ENCODE assay signal across 8 mouse cellular contexts in genomic region chr4:80864511-80864922, GRCm38 (mm10). TPM values are rescaled to one million over a fixed set of nuclear protein-coding genes. Genes with fewer than 3 reads are reported as not detected.
DNase-seq lines count a peak whose midpoint lies in the region; ATAC-seq lines count a peak whose summit lies in the region.

No protein-coding gene starts in this region.

- H3K27me3 ChIP-seq in liver, embryonic 12.5 days (replicated peaks) = no peaks in the 10 kb centered on the region
- H3K27me3 ChIP-seq in neural tube, embryonic 15.5 days (replicated peaks) = no peaks in the 10 kb centered on the region

- H3K27ac ChIP-seq in liver, embryonic 12.5 days = no peak overlapping the region
- H3K27ac ChIP-seq in neural tube, embryonic 15.5 days (replicated peaks) = no peak overlapping the region

- ATAC-seq in cerebellum, adult (ENCODE audit: insufficient number of reproducible peaks, low FRiP score, low TSS enrichment) = peak; percentile 36; the same call in 1 of the 2 replicates
- peak; percentile 62; the same call in 1 of the 2 replicates for ATAC-seq in liver, embryonic 12.5 days
- peak; percentile 60 for ATAC-seq in neural tube, embryonic 15.5 days (ENCODE audit: low FRiP score)
- ATAC-seq in megakaryocyte, adult 5-6 weeks (ENCODE audit: poor library complexity, severe bottlenecking) = no peak

- H3K4me2 ChIP-seq in liver, embryonic 12.5 days = peak overlapping the region; percentile 58
- peak overlapping the region; percentile 67 for H3K4me2 ChIP-seq in neural tube, embryonic 15.5 days

- peak overlapping the region; percentile 22 for H3K4me3 ChIP-seq in liver, embryonic 12.5 days
- peak overlapping the region; percentile 36 for H3K4me3 ChIP-seq in neural tube, embryonic 15.5 days (replicated peaks)

- H3K9ac ChIP-seq in liver, embryonic 12.5 days = no peak overlapping the region
- peak overlapping the region; percentile 49 for H3K9ac ChIP-seq in neural tube, embryonic 15.5 days (replicated peaks)

- no peak for DNase-seq in cerebellum, adult 8-10 months
- peak; percentile 89 to 91 for DNase-seq in cerebellum, postnatal 10 days
- peak; percentile 36 to 58 for DNase-seq in frontal cortex, postnatal 14 days (ENCODE audit: low spot score in 2 of 2)
- peak; percentile 27 for DNase-seq in kidney, postnatal 10 days

- WGBS in liver, embryonic 12.5 days (ENCODE audit: insufficient replicate concordance) = 2% methylated on average over 17 of the region's 17 CpGs
- WGBS in neural tube, embryonic 15.5 days = 1% methylated on average over 17 of the region's 17 CpGs

- H3K4me1 ChIP-seq in liver, embryonic 12.5 days = peaks cover 4% of the 10 kb centered on the region; the same call in 1 of the 2 replicates
- H3K4me1 ChIP-seq in neural tube, embryonic 15.5 days = peaks cover 8% of the 10 kb centered on the region

- no peaks in the 10 kb centered on the region for H3K36me3 ChIP-seq in liver, embryonic 12.5 days
- no peaks in the 10 kb centered on the region for H3K36me3 ChIP-seq in neural tube, embryonic 15.5 days

- no peaks in the 10 kb centered on the region for H3K9me3 ChIP-seq in liver, embryonic 12.5 days (replicated peaks)
- no peaks in the 10 kb centered on the region for H3K9me3 ChIP-seq in neural tube, embryonic 15.5 days (replicated peaks)

RNA-seq across cellular contexts. Expression of gene Tyrp1, which starts 30.6 kb away (rescaled TPM):
- not detected in 2 replicates for polyA plus RNA-seq in liver, embryonic 12.5 days (2016; fragmentation: Nextera tagmentation; extraction: Ambion mirVana)
- 0.50 and 0.55 TPM in 2 replicates for polyA plus RNA-seq in neural tube, embryonic 15.5 days (2015; fragmentation: Nextera tagmentation; extraction: Ambion mirVana)
- total RNA-seq in megakaryocyte, adult 5-6 weeks (2015) = not detected in 2 replicates
- total RNA-seq in megakaryocyte, adult 5-6 weeks (2017) = not detected in 2 replicates

RNA-seq across cellular contexts. Expression of gene Lurap1l, which starts 45.9 kb away (rescaled TPM):
- polyA plus RNA-seq in liver, embryonic 12.5 days (2016; fragmentation: Nextera tagmentation; extraction: Ambion mirVana) = 3.5 and 3.7 TPM in 2 replicates
- polyA plus RNA-seq in neural tube, embryonic 15.5 days (2015; fragmentation: Nextera tagmentation; extraction: Ambion mirVana) = 14.6 and 14.7 TPM in 2 replicates
- total RNA-seq in megakaryocyte, adult 5-6 weeks (2015) = not detected in 2 replicates
- total RNA-seq in megakaryocyte, adult 5-6 weeks (2017) = not detected in 2 replicates
